Mouse (Mus musculus) duodenum, adult 2 months (tissue): ENCODE results near the gene Trp53rkb. TPM values are rescaled to one million over a fixed set of nuclear protein-coding genes. Genes with fewer than 3 reads are reported as not detected.

Experiments
- polyA plus RNA-seq: library from polyadenylated mRNA; depleted of rRNA; stranded (reverse); fragments of >200 nt; gene quantifications from 2 replicates; pipeline ENCODE4 v1.2.3, GENCODE M21; 2012; ENCODE audit warnings: low replicate concordance; rRNA removed

The Trp53rkb gene
- polyA plus RNA-seq, result 4.4 and 7.1 TPM in 2 replicates

DNA sequence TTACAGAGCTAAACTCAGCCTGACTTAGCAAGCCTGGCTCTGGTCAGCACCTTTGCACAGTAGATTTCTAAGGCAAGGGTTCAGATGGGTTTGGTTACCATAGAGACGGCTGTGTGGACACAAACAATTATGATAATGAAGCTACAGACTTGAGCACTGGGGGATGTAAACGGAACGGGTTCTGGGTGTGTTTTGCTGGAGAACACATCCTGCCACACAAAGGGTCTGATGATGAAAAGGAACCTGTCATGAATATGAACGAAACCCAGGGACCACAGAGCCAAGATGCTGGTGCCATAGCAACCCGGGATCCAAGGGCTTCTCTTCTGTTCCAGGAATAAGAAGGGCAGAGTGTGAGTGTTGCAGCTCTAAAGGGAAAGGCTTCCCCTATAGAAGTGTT is at the start of gene Trp53rkb:
Gene Trp53rkb, plus strand, starts transcription at position 177 of the 400 bp plus-strand sequence.

DNA sequence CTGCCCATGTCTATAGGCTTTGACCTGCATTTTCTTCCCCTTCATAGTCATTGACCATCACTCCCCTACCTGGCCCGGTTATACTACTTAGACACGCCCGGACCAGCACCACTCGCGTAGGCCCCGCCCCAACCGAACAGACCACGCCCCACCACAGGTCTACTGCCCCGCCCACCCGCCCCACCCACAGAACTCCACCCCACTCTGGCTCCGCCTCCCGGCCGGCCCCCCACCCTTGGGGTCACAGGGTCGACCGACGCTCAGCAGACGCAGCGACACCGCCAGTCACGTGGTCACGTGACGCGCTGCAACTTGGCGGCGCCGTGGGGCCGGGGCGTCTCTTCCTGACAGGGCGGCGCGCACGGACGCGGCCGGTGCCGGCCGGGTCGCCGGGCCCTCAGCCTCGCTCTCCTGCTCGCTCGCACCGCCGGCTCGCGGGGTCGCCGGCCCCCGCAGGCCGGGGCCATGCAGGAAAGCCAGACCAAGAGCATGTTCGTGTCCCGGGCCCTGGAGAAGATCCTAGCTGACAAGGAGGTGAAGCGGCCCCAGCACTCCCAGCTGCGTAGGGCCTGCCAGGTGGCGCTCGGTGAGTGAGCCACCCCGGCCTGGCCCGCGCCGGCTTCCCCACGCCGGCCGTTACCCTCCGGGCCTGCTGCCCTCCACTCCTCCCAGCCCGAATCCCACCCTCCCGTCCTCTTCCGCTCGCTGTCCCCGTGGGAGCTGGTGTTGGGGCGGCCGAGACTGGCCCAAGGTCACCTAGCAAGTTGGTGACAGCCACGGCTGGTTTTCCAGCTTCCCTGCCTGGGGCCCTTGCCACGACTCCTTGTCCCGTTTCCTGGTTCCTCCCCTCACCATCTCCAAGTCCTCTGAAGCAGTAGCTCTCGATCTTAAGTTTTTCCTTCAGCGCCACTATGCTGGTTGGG is 13.2 kb downstream of the Trp53rkb start, which contains the start of gene Arfgef2:
Gene Arfgef2, plus strand, starts transcription at position 339 of the 923 bp plus-strand sequence.

Other genes starting within 250 kb of the Trp53rkb start
- gene Prex1, start 78.7 kb upstream of the Trp53rkb start, polyA plus RNA-seq, result 15.0 and 16.6 TPM in 2 replicates
- gene Arfgef2, start 13.1 kb downstream of the Trp53rkb start, polyA plus RNA-seq, result 7.9 and 11.0 TPM in 2 replicates
- gene Cse1l, start 113.5 kb downstream of the Trp53rkb start, polyA plus RNA-seq, result 2.0 and 5.9 TPM in 2 replicates
- gene Stau1, start 203.8 kb downstream of the Trp53rkb start, polyA plus RNA-seq, result 7.0 and 15.6 TPM in 2 replicates
- gene Ddx27, start 222.7 kb downstream of the Trp53rkb start, polyA plus RNA-seq, result 10.7 and 15.9 TPM in 2 replicates